Mouse (Mus musculus) cerebellum, adult (tissue): ENCODE results near the gene Dnaja2.
A peak's percentile ranks its signal among the peaks of the same experiment; 100 is the strongest.

ENCODE experiments used
- ATAC-seq: cut with Nextera tagmentation; 2 replicates; pipeline ENCODE4 v1.9.2; 2017; ENCODE audit warnings: mild to moderate bottlenecking, moderate library complexity, mixed read lengths; ENCODE audit not compliant: insufficient number of reproducible peaks, low FRiP score, low TSS enrichment

The Dnaja2 gene

GRCm38 (mm10) chr8:85504704-85505103 lies 50.4 kb downstream of the Dnaja2 start:
- ATAC-seq: no peak

GRCm38 (mm10) chr8:85503065-85503464 lies 52.1 kb downstream of the Dnaja2 start:
- ATAC-seq: no peak

DNA sequence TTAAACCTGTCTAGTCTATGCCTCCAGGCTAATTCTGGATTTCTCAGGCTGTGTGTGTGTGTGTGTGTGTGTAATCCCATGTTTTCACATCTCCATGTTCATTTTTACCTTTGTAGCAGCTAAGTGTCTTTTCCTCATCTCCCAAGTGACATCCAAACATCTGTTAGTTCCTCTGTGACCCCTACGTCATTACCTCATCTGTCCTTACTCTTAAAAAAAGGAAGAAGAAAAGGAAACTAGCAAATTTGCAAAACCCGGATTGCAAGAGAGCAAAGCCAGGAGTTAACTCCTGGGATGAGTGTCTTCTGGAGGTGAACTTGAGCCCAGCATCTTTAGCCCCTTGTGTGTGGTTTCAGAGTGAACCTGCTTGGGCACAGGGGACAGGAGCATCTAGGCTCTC lies 52.8 kb downstream of the Dnaja2 start:
- no peak for ATAC-seq

GRCm38 (mm10) chr8:85500955-85501685 lies 54.0 kb downstream of the Dnaja2 start:
- ATAC-seq: peak; percentile 57; the same call in 1 of the 2 replicates

- no peak for ATAC-seq
Observed at GRCm38 (mm10) chr8:85500460-85500859, 54.7 kb downstream of the Dnaja2 start.

DNA sequence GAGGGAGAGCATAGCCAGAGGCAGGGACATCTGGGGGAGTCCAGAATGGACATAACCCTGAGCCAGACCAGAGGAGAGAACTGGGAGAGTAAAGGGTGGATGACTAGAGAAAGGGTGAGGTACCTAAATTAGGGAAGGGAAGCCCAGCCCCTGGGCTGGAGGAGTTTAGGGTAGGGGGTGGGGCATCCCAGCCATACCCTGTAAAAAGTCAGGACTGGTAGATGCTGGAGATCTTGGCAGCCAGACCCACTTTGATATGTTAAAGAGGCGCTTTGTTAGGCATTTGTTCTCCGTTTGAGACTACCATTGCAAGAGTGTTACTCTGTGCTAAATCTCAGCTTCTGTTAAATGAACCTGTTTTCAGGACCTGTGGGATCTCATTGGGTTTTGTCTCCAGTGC lies 56.6 kb downstream of the Dnaja2 start:
- ATAC-seq: no peak

DNA sequence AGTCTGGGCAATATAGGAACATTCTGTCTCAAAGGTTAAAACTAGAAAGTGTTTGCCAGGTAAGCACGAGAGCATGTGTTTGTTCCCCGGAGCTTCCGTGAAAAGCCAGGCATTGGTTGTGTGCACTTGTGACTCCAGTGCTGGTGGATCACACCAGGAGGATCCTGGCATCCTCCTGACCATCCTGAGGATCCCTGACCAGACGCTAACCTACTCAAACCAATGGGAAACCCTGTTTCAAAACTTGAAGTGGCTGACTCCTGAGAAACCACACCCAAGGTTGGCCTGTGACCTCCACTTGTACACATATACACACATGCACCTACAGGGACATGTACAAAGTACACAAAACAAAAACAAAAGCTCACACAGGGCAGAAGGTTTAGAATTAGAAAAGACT lies 58.4 kb downstream of the Dnaja2 start:
- no peak for ATAC-seq

- ATAC-seq: no peak
Observed at GRCm38 (mm10) chr8:85496125-85496524, 59.0 kb downstream of the Dnaja2 start.

DNA sequence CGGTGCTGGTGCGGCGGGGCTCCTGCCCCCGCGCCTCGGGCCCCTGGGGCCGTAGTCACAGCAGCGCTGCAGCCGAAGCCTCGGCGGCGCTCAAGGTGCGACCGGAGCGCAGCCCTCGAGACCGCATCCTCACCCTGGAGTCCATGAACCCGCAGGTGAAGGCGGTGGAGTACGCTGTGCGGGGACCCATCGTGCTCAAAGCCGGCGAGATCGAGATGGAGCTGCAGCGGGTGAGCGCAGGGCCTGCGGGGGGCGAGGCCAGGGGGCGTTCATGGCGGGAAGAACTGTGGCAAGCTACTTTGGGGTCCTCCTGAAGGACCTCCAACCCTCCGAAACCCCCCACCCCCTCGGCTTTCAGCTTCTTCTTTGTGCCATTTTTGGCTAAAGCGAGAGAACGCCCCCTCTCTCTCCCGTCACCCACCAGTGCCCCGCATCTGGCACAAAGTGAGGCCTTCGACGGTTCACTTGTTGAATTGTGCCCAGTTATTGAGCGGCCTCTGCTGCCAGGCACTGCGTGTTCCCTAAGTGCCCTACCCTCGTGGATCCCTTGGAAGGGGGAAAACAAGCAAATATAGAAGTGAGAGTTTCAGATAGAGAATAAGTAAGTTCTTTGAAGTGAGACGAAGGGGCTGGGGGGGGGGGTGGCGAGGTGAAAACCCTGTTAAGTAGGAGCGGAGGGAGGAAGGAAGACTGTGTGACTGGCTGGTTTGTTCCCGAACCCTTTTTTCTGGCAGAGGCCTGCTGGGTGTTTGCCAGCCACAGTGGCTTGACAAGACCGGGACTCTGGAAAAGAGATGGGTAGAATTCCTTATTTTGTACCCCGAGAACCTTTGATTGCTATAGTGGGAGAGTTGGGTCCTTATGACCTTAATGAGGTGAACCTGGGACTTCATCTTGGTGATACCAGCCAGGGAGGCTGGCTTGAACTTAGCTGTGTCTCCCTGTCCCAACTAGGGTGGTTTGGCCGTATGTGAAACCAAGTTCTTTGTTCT lies 61.9 kb downstream of the Dnaja2 start:
- no peak for ATAC-seq

DNA sequence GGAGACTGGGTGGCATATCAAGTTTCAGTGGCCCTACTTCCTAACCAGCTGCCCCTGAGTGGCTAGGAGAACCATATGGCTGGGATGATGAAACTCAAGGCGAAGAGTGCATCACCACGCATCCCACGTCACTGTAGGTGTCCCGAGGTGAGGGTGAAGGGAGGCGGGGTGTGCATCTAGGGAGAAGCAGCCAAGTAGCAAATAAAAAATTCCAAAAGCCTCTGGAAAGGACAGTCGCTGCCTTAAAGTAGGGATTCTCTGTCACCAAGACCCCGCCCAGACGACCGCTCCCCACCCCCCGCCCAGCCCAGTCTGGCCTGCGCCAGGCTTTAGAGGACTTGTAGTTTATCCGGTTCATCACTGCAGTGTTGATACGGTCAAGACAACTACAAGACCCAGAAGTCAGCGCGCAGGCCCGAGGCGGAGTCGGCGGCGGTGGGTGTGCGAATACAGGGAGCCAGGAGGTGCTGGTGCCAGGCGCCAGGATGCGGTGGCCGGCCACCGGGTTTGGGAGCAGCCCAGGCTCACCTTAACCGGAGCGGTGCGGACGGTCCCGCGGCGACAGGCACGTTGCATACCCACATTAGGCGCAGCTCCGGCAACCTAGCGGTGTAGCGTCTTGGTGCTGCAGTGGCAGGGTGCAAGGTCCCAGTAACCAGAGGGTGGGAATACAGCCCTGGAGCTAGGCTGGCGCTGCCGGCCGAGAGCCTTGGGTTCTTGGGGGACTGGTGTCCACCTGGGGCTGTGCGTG lies 62.8 kb downstream of the Dnaja2 start, which contains the start of gene Gpt2:
TSS of gene Gpt2 (plus strand) at position 452 of the 751 bp plus-strand sequence.
- ATAC-seq: peak; percentile 99

DNA sequence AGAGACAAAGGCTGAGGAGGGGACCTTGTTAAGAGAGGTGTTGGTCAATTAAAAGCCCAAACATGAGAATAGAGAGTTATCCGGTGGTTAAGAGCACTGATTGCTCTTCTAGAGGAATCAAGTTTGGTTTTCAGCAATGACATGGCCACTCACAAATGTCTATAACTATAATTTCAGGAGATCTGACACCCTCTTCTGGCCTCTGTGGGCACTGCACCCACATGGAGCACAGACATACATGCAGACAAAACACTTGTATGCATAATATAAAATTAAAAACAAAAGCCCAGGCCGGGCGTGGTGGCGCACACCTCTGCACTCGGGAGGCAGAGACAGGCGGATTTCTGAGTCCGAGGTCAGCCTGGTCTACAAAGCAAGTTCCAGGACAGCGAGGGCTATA lies 65.6 kb downstream of the Dnaja2 start:
- no peak for ATAC-seq

DNA sequence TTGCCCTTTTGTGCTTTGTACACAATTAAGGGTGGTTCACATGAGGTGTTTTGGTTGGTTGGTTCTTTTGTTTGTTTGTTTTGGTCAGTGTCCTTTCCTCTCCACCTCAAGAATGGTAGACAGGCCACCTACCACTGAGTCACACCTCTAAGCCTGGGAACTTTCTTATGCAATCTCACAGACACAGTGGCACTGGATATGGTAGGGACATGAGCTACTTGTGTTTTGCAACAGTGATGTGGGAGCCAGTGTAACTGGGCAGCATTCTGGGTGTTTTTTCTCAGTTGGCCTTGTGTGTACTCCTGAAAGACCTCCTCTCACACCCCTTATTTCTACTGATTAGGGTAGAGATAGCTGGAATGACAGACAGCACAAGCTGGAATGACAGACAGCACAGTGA lies 66.5 kb downstream of the Dnaja2 start:
- ATAC-seq: no peak

DNA sequence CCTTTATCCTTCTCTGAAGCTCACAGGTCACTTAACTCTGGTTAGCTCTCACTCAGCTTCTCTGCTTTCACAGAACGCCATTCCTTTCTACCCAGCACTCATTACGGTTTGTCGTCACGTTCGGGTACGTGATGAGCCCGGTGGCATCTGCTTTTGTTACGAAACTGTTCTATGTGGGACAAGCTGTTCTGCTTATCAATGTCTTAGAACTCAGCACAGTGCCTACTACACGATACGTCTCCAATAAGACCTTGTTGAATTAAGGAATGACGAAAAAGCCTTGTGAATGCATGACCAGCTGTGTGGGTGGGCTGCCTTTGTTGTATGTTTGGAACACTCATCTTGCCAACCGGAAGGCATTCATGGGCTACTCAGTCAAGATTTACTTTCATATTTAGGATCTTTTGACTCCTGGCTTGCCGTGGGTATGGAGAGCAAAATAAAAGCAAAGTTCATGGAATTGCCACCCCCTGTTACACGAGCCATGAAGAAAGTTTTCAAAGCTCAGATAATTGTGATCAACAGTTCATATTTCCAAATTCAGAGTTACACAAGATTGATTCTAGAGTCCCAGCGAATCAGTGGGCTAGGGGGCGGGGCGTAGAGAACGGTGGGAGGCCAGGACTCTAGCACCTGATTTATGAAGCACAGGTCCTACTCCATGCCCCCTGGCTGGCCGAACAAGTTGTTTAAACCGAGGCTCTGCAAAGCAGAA lies 67.1 kb downstream of the Dnaja2 start:
- no peak for ATAC-seq
